Mouse (Mus musculus) layer of hippocampus, adult 2 months (tissue): Measurements from ENCODE around the gene Grm1. TPM values are rescaled to one million over a fixed set of nuclear protein-coding genes. Genes with fewer than 3 reads are reported as not detected.

Experiments used
- DNase-seq, 2 experiments: peaks; one replicate each; pipeline ENCODE4 v3.0.0; 2022; ENCODE audit warnings: low spot score in 2 of 2
- H3K27ac ChIP-seq: fragments of 200-600 bp; 2 replicates; pipeline ENCODE4 v1.8.1; 2022
- H3K4me3 ChIP-seq: fragments of 200-600 bp; 2 replicates; pipeline ENCODE4 v1.8.1; 2022; ENCODE audit warnings: mild to moderate bottlenecking
- CTCF ChIP-seq: fragments of 200-600 bp; conservative IDR thresholded peaks from 2 replicates; pipeline ENCODE4 v1.8.1; 2022; ENCODE audit warnings: antibody characterized with exemption, mild to moderate bottlenecking, moderate library complexity
- total RNA-seq, 2 experiments: library from RNA; stranded (reverse); gene quantifications; 2 replicates each; pipeline ENCODE4 v1.2.3; 2021

The Grm1 gene
- total RNA-seq, 2 experiments from 2014 or later: 77.9 to 78.1 TPM

GRCm38 (mm10) chr10:11044455-11045106, 37.6 kb downstream of the Grm1 start:
- no peak for TF ChIP-seq CTCF
- no peak for DNase-seq
- Histone ChIP-seq H3K4me3 (no peak overlapping the region), H3K27ac (no peak overlapping the region; the same call in 1 of the 2 replicates)

GRCm38 (mm10) chr10:11039323-11039722, 42.8 kb downstream of the Grm1 start:
- no peak overlapping the region for H3K27ac ChIP-seq
- DNase-seq: no peak
- no peak overlapping the region for H3K4me3 ChIP-seq
- peak; percentile 59 for TF ChIP-seq CTCF

GRCm38 (mm10) chr10:11032221-11032620, 49.9 kb downstream of the Grm1 start:
- no peak for DNase-seq
- no peak for TF ChIP-seq CTCF
- Histone ChIP-seq H3K4me3 (no peak overlapping the region), H3K27ac (no peak overlapping the region)

- TF ChIP-seq CTCF: no peak
- Histone ChIP-seq H3K4me3 (no peak overlapping the region), H3K27ac (no peak overlapping the region)
- no peak for DNase-seq
These were observed 56.2 kb downstream of the Grm1 start for GRCm38 (mm10) chr10:11025764-11026518.

GRCm38 (mm10) chr10:11018970-11019531, 63.1 kb downstream of the Grm1 start:
- no peak for DNase-seq
- Histone ChIP-seq H3K4me3 (no peak overlapping the region), H3K27ac (no peak overlapping the region)
- no peak for TF ChIP-seq CTCF

- Histone ChIP-seq H3K4me3 (no peak overlapping the region), H3K27ac (no peak overlapping the region)
- no peak for DNase-seq
- TF ChIP-seq CTCF: no peak
These were observed 68.5 kb downstream of the Grm1 start for GRCm38 (mm10) chr10:11013653-11014052.

GRCm38 (mm10) chr10:10996766-10997165, 85.4 kb downstream of the Grm1 start:
- Histone ChIP-seq H3K27ac (no peak overlapping the region), H3K4me3 (no peak overlapping the region)
- no peak for TF ChIP-seq CTCF
- DNase-seq: no peak

GRCm38 (mm10) chr10:10991708-10992107, 90.4 kb downstream of the Grm1 start:
- no peak for DNase-seq
- Histone ChIP-seq H3K27ac (no peak overlapping the region), H3K4me3 (no peak overlapping the region)
- TF ChIP-seq CTCF: no peak

- no peak for TF ChIP-seq CTCF
- no peak for DNase-seq
These were observed 110.8 kb downstream of the Grm1 start for GRCm38 (mm10) chr10:10971311-10971710.

GRCm38 (mm10) chr10:10964490-10965150, 117.5 kb downstream of the Grm1 start:
- H3K27ac ChIP-seq: peak overlapping the region; percentile 68
- no peak for TF ChIP-seq CTCF
- no peak overlapping the region for H3K4me3 ChIP-seq
- no peak for DNase-seq

More at GRCm38 (mm10) chr10:10971311-10971710, 110.8 kb downstream of the Grm1 start:
- Histone ChIP-seq H3K4me3 (no peak overlapping the region), H3K27ac (no peak overlapping the region)

- no peak for TF ChIP-seq CTCF
- DNase-seq: no peak
- no peak overlapping the region for H3K4me3 ChIP-seq
- H3K27ac ChIP-seq: peak overlapping the region; percentile 88
These were observed 131.6 kb downstream of the Grm1 start for GRCm38 (mm10) chr10:10950557-10950956.

- TF ChIP-seq CTCF: no peak
These were observed 133.0 kb downstream of the Grm1 start for GRCm38 (mm10) chr10:10949172-10949571.

GRCm38 (mm10) chr10:10947531-10947930, 134.6 kb downstream of the Grm1 start:
- peak in 1 of 2 experiments; percentile 37 for DNase-seq
- peak overlapping the region; percentile 40 for H3K27ac ChIP-seq
- H3K4me3 ChIP-seq: no peak overlapping the region
- TF ChIP-seq CTCF: no peak

More at GRCm38 (mm10) chr10:10949172-10949571, 133.0 kb downstream of the Grm1 start:
- Histone ChIP-seq H3K4me3 (no peak overlapping the region), H3K27ac (peak overlapping the region; percentile 88)
- DNase-seq: peak in 1 of 2 experiments; percentile 76
